Mouse (Mus musculus): Measurements from ENCODE around the gene Igsf1. TPM values are rescaled to one million over a fixed set of nuclear protein-coding genes. Genes with fewer than 3 reads are reported as not detected.

The Igsf1 gene
- polyA plus RNA-seq (2012; fragmentation: generic; extraction: Trizol), result not detected
- long read RNA-seq, experiment 1, result 0 reads
- long read RNA-seq, experiment 2, result 0 reads

DNA sequence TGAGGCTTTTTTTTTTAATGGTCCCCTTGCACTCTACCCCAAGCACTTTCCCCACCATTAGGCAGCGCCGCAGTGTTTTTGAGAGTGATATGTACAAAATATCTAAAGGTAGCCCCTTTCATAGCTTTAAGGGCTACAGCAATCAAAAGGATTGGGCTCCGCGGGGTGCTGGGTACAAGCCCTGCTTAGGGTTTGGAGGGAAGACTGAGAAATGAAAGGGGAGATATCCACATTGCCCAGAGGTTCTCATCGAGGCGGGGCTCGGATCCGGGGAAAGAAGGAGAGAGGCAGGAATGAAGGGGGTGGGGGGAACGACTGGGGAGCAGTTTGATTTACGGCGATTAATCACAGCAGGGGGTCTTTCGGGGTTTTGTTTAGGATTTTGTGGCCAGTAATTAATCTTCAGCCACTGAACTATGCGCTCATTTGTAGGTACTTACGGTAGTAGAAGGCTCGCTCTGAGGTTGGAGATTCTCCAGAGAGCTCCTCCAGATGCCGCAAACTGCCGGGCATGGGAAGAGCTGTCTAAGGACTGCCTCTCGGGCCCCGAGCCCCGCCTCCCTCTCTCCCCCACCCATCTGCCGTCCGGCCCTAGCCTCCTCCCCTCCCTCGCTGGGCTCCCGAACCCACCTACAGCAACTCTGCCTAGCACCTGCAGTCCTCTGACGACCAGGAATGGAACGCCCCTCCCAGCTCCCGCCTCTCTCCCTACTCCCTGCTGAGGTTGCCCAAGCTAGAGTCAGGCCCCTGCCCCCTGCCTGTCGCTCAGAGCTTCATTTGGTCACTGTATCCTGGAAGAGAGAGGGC lies at the start of gene Igsf1:
Gene Igsf1 (minus strand): TSS at position 537 of the 807 bp plus-strand sequence.
- TF ChIP-seq MYOD1 (IDR thresholded peaks at IDR 0.05; ENCODE audit: control insufficient read depth, insufficient read length, low read depth) (no peak), FOSL1 (IDR thresholded peaks at IDR 0.05; ENCODE audit: insufficient read depth, low read length, poor library complexity, severe bottlenecking) (no peak), CEBPB (IDR thresholded peaks at IDR 0.05; ENCODE audit: low read depth) (no peak), MAX (IDR thresholded peaks at IDR 0.05) (no peak), USF1 (IDR thresholded peaks at IDR 0.05; ENCODE audit: low read depth) (no peak), MYOG (IDR thresholded peaks at IDR 0.05; ENCODE audit: control insufficient read depth, extremely low read depth, insufficient read length) (no peak), CTCF (IDR thresholded peaks at IDR 0.05; ENCODE audit: control insufficient read depth, insufficient read depth, insufficient read length) (no peak)
- H3K79me2 ChIP-seq (ENCODE audit: control insufficient read depth, insufficient read depth), result no peaks in the 10 kb centered on the region
- H3K79me3 ChIP-seq (ENCODE audit: low read depth), result no peaks in the 10 kb centered on the region
- H3K27me3 ChIP-seq (ENCODE audit: control insufficient read depth, insufficient read depth, insufficient read length), result no peaks in the 10 kb centered on the region
- no peaks in the 10 kb centered on the region for H3K36me3 ChIP-seq (ENCODE audit: control insufficient read depth, insufficient read depth)
- H3K4me3 ChIP-seq (ENCODE audit: insufficient read depth, poor library complexity, severe bottlenecking), result no peak within 1 kb of the TSS
- H3ac ChIP-seq (ENCODE audit: control insufficient read depth, insufficient read length, low read depth), result no peak within 1 kb of the TSS

- no peaks in the 10 kb centered on the region for H3K36me3 ChIP-seq (ENCODE audit: control insufficient read depth, insufficient read depth)
- no peak for TF ChIP-seq MAX (IDR thresholded peaks at IDR 0.05)
- TF ChIP-seq CTCF (IDR thresholded peaks at IDR 0.05; ENCODE audit: control insufficient read depth, insufficient read depth, insufficient read length), result no peak
- TF ChIP-seq CEBPB (IDR thresholded peaks at IDR 0.05; ENCODE audit: low read depth), result no peak
- TF ChIP-seq FOSL1 (IDR thresholded peaks at IDR 0.05; ENCODE audit: insufficient read depth, low read length, poor library complexity, severe bottlenecking), result no peak
- no peak for TF ChIP-seq MYOG (IDR thresholded peaks at IDR 0.05; ENCODE audit: control insufficient read depth, extremely low read depth, insufficient read length)
- no peak for TF ChIP-seq USF1 (IDR thresholded peaks at IDR 0.05; ENCODE audit: low read depth)
- no peak for TF ChIP-seq MYOD1 (IDR thresholded peaks at IDR 0.05; ENCODE audit: control insufficient read depth, insufficient read length, low read depth)
- no peaks in the 10 kb centered on the region for H3K27me3 ChIP-seq (ENCODE audit: control insufficient read depth, insufficient read depth, insufficient read length)
- H3K4me3 ChIP-seq (ENCODE audit: insufficient read depth, poor library complexity, severe bottlenecking), result no peak overlapping the region
- no peaks in the 10 kb centered on the region for H3K79me2 ChIP-seq (ENCODE audit: control insufficient read depth, insufficient read depth)
- no peaks in the 10 kb centered on the region for H3K79me3 ChIP-seq (ENCODE audit: low read depth)
- no peak overlapping the region for H3ac ChIP-seq (ENCODE audit: control insufficient read depth, insufficient read length, low read depth)
These were observed 26.7 kb downstream of the Igsf1 start for GRCm38 (mm10) chrX:49770828-49771227.

GRCm38 (mm10) chrX:49745192-49745591 lies 52.4 kb downstream of the Igsf1 start:
- Histone ChIP-seq H3ac (ENCODE audit: control insufficient read depth, insufficient read length, low read depth) (no peak overlapping the region), H3K79me3 (ENCODE audit: low read depth) (no peaks in the 10 kb centered on the region), H3K36me3 (ENCODE audit: control insufficient read depth, insufficient read depth) (no peaks in the 10 kb centered on the region), H3K79me2 (ENCODE audit: control insufficient read depth, insufficient read depth) (no peaks in the 10 kb centered on the region), H3K27me3 (ENCODE audit: control insufficient read depth, insufficient read depth, insufficient read length) (no peaks in the 10 kb centered on the region), H3K4me3 (ENCODE audit: insufficient read depth, poor library complexity, severe bottlenecking) (no peak overlapping the region)
- TF ChIP-seq MYOG (IDR thresholded peaks at IDR 0.05; ENCODE audit: control insufficient read depth, extremely low read depth, insufficient read length) (no peak), CTCF (IDR thresholded peaks at IDR 0.05; ENCODE audit: control insufficient read depth, insufficient read depth, insufficient read length) (no peak), USF1 (IDR thresholded peaks at IDR 0.05; ENCODE audit: low read depth) (no peak), MYOD1 (IDR thresholded peaks at IDR 0.05; ENCODE audit: control insufficient read depth, insufficient read length, low read depth) (no peak), CEBPB (IDR thresholded peaks at IDR 0.05; ENCODE audit: low read depth) (no peak), MAX (IDR thresholded peaks at IDR 0.05) (no peak), FOSL1 (IDR thresholded peaks at IDR 0.05; ENCODE audit: insufficient read depth, low read length, poor library complexity, severe bottlenecking) (no peak)

GRCm38 (mm10) chrX:49734959-49735358 lies 62.6 kb downstream of the Igsf1 start, which contains the start of gene Olfr1321:
Olfr1321 (minus strand) TSS chrX:49735059.
- H3ac ChIP-seq (ENCODE audit: control insufficient read depth, insufficient read length, low read depth), result no peak within 1 kb of the TSS

More at GRCm38 (mm10) chrX:49734959-49735358, 62.6 kb downstream of the Igsf1 start, which contains the start of gene Olfr1321:
- no peaks in the 10 kb centered on the region for H3K36me3 ChIP-seq (ENCODE audit: control insufficient read depth, insufficient read depth)
- no peaks in the 10 kb centered on the region for H3K79me3 ChIP-seq (ENCODE audit: low read depth)
- H3K79me2 ChIP-seq (ENCODE audit: control insufficient read depth, insufficient read depth), result no peaks in the 10 kb centered on the region
- H3K4me3 ChIP-seq (ENCODE audit: insufficient read depth, poor library complexity, severe bottlenecking), result no peak within 1 kb of the TSS
- TF ChIP-seq USF1 (IDR thresholded peaks at IDR 0.05; ENCODE audit: low read depth) (no peak), CTCF (IDR thresholded peaks at IDR 0.05; ENCODE audit: control insufficient read depth, insufficient read depth, insufficient read length) (no peak), CEBPB (IDR thresholded peaks at IDR 0.05; ENCODE audit: low read depth) (no peak), MYOG (IDR thresholded peaks at IDR 0.05; ENCODE audit: control insufficient read depth, extremely low read depth, insufficient read length) (no peak), FOSL1 (IDR thresholded peaks at IDR 0.05; ENCODE audit: insufficient read depth, low read length, poor library complexity, severe bottlenecking) (no peak), MAX (IDR thresholded peaks at IDR 0.05) (no peak), MYOD1 (IDR thresholded peaks at IDR 0.05; ENCODE audit: control insufficient read depth, insufficient read length, low read depth) (no peak)
- no peaks in the 10 kb centered on the region for H3K27me3 ChIP-seq (ENCODE audit: control insufficient read depth, insufficient read depth, insufficient read length)

Other genes starting within 250 kb of the Igsf1 start
- not detected for gene Olfr1320, start 125.4 kb downstream of the Igsf1 start, polyA plus RNA-seq (2012; fragmentation: generic; extraction: Trizol)
- not detected for gene Olfr1321, start 62.7 kb downstream of the Igsf1 start, polyA plus RNA-seq (2012; fragmentation: generic; extraction: Trizol)
- gene Olfr1322, start 93.7 kb upstream of the Igsf1 start, polyA plus RNA-seq (2012; fragmentation: generic; extraction: Trizol), result not detected
- gene Olfr1323, start 221.6 kb upstream of the Igsf1 start, polyA plus RNA-seq (2012; fragmentation: generic; extraction: Trizol), result not detected

Data from C2C12 (cell line).